Mouse (Mus musculus) kidney, embryonic 16.5 days (tissue): ENCODE data around the gene Amot. TPM values are rescaled to one million over a fixed set of nuclear protein-coding genes. Genes with fewer than 3 reads are reported as not detected.
A peak's percentile ranks its signal among the peaks of the same experiment; 100 is the strongest.

Experiments
- ATAC-seq: fragments of 200-750 bp; cut with Nextera tagmentation; 2 replicates; pipeline ENCODE4 v1.8.0; 2017; ENCODE audit warnings: moderate TSS enrichment; ENCODE audit not compliant: low FRiP score, low TSS enrichment
- H3K27ac ChIP-seq: fragments of 300-500 bp; sonication (generic); 2 replicates; pipeline ENCODE4 v1.5.1; 2014; ENCODE audit warnings: low read length
- H3K27me3 ChIP-seq: fragments of 300-500 bp; sonication (generic); 2 replicates; pipeline ENCODE4 v1.6.1; 2014; ENCODE audit warnings: low read length, control low read depth, mixed read lengths; ENCODE audit not compliant: insufficient read depth
- H3K36me3 ChIP-seq: fragments of 300-500 bp; sonication (generic); 2 replicates; pipeline ENCODE4 v1.6.1; 2014; ENCODE audit warnings: low read length, control low read depth, mixed read lengths; ENCODE audit not compliant: insufficient read depth
- H3K4me1 ChIP-seq: fragments of 300-500 bp; sonication (generic); 2 replicates; pipeline ENCODE4 v1.6.1; 2014; ENCODE audit warnings: low read length, control low read depth, mixed read lengths; ENCODE audit not compliant: insufficient read depth
- H3K4me2 ChIP-seq: fragments of 300-500 bp; sonication (generic); replicated peaks from 2 replicates; pipeline ENCODE4 v1.6.1; 2014; ENCODE audit warnings: low read depth, low read length
- H3K4me3 ChIP-seq: fragments of 300-500 bp; sonication (generic); 2 replicates; pipeline ENCODE4 v1.5.1; 2014; ENCODE audit warnings: mild to moderate bottlenecking, low read length
- H3K9ac ChIP-seq: fragments of 300-500 bp; sonication (generic); replicated peaks from 2 replicates; pipeline ENCODE4 v1.6.1; 2014; ENCODE audit warnings: low read length
- H3K9me3 ChIP-seq: fragments of 300-500 bp; sonication (generic); 2 replicates; pipeline ENCODE4 v1.6.1; 2016; ENCODE audit warnings: low read length, control low read depth
- WGBS: fragments of 180-500 bp; shearing (Covaris S2); extraction: QIAGEN DNeasy Blood & Tissue Kit; methylation state at CpG from one replicate; pipeline ENCODE4 v1.1.7; 2014; 5-methylcytosine and 5-hydroxymethylcytosine counted together
- polyA plus RNA-seq: library from polyadenylated mRNA; unstranded; fragments of >200 nt; fragmentation: Nextera tagmentation; extraction: Ambion mirVana; gene quantifications from 2 replicates; pipeline ENCODE4 v1.2.1, GENCODE M21; 2015

Amot gene
- polyA plus RNA-seq: 25.5 TPM in 2 replicates

- no peaks in the 10 kb centered on the region for H3K36me3 ChIP-seq
- peak; percentile 93 for ATAC-seq
- H3K27ac ChIP-seq: peak within 1 kb of the TSS; percentile 72
- no peaks in the 10 kb centered on the region; the same call in 1 of the 2 replicates for H3K27me3 ChIP-seq
- H3K4me1 ChIP-seq: peaks cover 4% of the 10 kb centered on the region; the same call in 1 of the 2 replicates
- H3K4me2 ChIP-seq: peak within 1 kb of the TSS; percentile 54
- H3K4me3 ChIP-seq: peak within 1 kb of the TSS; percentile 69
- H3K9me3 ChIP-seq: no peaks in the 10 kb centered on the region
- peak within 1 kb of the TSS; percentile 72 for H3K9ac ChIP-seq
- WGBS: 21% methylated on average over 31 of the region's 34 CpGs
Observed at GRCm38 (mm10) chrX:145504717-145505415, at the start of gene Amot. TSS of gene Amot (minus strand) at chrX:145505181.

- Histone ChIP-seq H3K36me3 (no peaks in the 10 kb centered on the region), H3K4me2 (no peak overlapping the region), H3K27ac (no peak overlapping the region), H3K9ac (no peak overlapping the region), H3K9me3 (no peaks in the 10 kb centered on the region), H3K27me3 (no peaks in the 10 kb centered on the region; the same call in 1 of the 2 replicates), H3K4me3 (no peak overlapping the region), H3K4me1 (no peaks in the 10 kb centered on the region)
- no peak for ATAC-seq
- WGBS: 70% methylated on average over 3 of the region's 3 CpGs
Observed at GRCm38 (mm10) chrX:145545060-145545459, 40.1 kb upstream of the Amot start.

GRCm38 (mm10) chrX:145543602-145544490, 38.9 kb upstream of the Amot start:
- Histone ChIP-seq H3K4me3 (no peak overlapping the region), H3K9me3 (no peaks in the 10 kb centered on the region), H3K4me2 (no peak overlapping the region), H3K27ac (no peak overlapping the region), H3K9ac (no peak overlapping the region), H3K27me3 (no peaks in the 10 kb centered on the region; the same call in 1 of the 2 replicates), H3K4me1 (no peaks in the 10 kb centered on the region), H3K36me3 (no peaks in the 10 kb centered on the region)
- 66% methylated on average over 4 of the region's 4 CpGs for WGBS
- ATAC-seq: no peak

- Histone ChIP-seq H3K4me2 (no peak overlapping the region), H3K4me3 (no peak overlapping the region), H3K4me1 (no peaks in the 10 kb centered on the region), H3K9me3 (no peaks in the 10 kb centered on the region), H3K27ac (no peak overlapping the region), H3K27me3 (no peaks in the 10 kb centered on the region; the same call in 1 of the 2 replicates), H3K36me3 (no peaks in the 10 kb centered on the region), H3K9ac (no peak overlapping the region)
- no peak for ATAC-seq
- 82% methylated on average over 1 of the region's 1 CpGs for WGBS
Observed at GRCm38 (mm10) chrX:145541050-145541449, 36.1 kb upstream of the Amot start.

- ATAC-seq: no peak
- 94% methylated on average over 1 of the region's 1 CpGs for WGBS
- H3K9me3 ChIP-seq: no peaks in the 10 kb centered on the region
- no peak overlapping the region for H3K4me2 ChIP-seq
- H3K36me3 ChIP-seq: no peaks in the 10 kb centered on the region
- H3K9ac ChIP-seq: no peak overlapping the region
- no peak overlapping the region for H3K27ac ChIP-seq
- H3K27me3 ChIP-seq: no peaks in the 10 kb centered on the region; the same call in 1 of the 2 replicates
- no peaks in the 10 kb centered on the region for H3K4me1 ChIP-seq
- H3K4me3 ChIP-seq: no peak overlapping the region
Observed at GRCm38 (mm10) chrX:145540321-145540720, 35.3 kb upstream of the Amot start.

- H3K36me3 ChIP-seq: no peaks in the 10 kb centered on the region
- H3K27ac ChIP-seq: no peak overlapping the region
- no peaks in the 10 kb centered on the region for H3K4me1 ChIP-seq
- no peaks in the 10 kb centered on the region for H3K9me3 ChIP-seq
- no peak for ATAC-seq
- H3K4me3 ChIP-seq: no peak overlapping the region
- WGBS: 48% methylated on average over 1 of the region's 1 CpGs
- H3K27me3 ChIP-seq: no peaks in the 10 kb centered on the region
- no peak overlapping the region for H3K4me2 ChIP-seq
- no peak overlapping the region for H3K9ac ChIP-seq
Observed at GRCm38 (mm10) chrX:145529602-145530001, 24.6 kb upstream of the Amot start.

- 0 out of 2 replicates have a peak overlapping the region, but pooled peaks have one; percentile 8 for H3K4me3 ChIP-seq
- H3K36me3 ChIP-seq: no peaks in the 10 kb centered on the region
- peaks cover 5% of the 10 kb centered on the region; the same call in 1 of the 2 replicates for H3K4me1 ChIP-seq
- peak overlapping the region; percentile 31 for H3K4me2 ChIP-seq
- peak; percentile 64; the same call in 1 of the 2 replicates for ATAC-seq
- 37% methylated on average over 10 of the region's 10 CpGs for WGBS
- H3K9me3 ChIP-seq: no peaks in the 10 kb centered on the region
- H3K27me3 ChIP-seq: no peaks in the 10 kb centered on the region
- H3K27ac ChIP-seq: peak overlapping the region; percentile 66
- H3K9ac ChIP-seq: no peak overlapping the region
Observed at GRCm38 (mm10) chrX:145516322-145517066, 11.5 kb upstream of the Amot start.

- no peaks in the 10 kb centered on the region for H3K27me3 ChIP-seq
- H3K4me3 ChIP-seq: 0 out of 2 replicates have a peak overlapping the region, but pooled peaks have one; percentile 8
- no peaks in the 10 kb centered on the region for H3K36me3 ChIP-seq
- H3K9ac ChIP-seq: no peak overlapping the region
- peak overlapping the region; percentile 66 for H3K27ac ChIP-seq
- H3K4me2 ChIP-seq: peak overlapping the region; percentile 31
- ATAC-seq: peak; percentile 76; the same call in 1 of the 2 replicates
- H3K4me1 ChIP-seq: peaks cover 5% of the 10 kb centered on the region; the same call in 1 of the 2 replicates
- no peaks in the 10 kb centered on the region for H3K9me3 ChIP-seq
- 38% methylated on average over 9 of the region's 9 CpGs for WGBS
Observed at GRCm38 (mm10) chrX:145515498-145516158, 10.6 kb upstream of the Amot start.

GRCm38 (mm10) chrX:145510675-145511074, 5.7 kb upstream of the Amot start:
- Histone ChIP-seq H3K9ac (no peak overlapping the region), H3K27me3 (no peaks in the 10 kb centered on the region), H3K4me2 (no peak overlapping the region), H3K27ac (peak overlapping the region; percentile 53; the same call in 1 of the 2 replicates), H3K36me3 (no peaks in the 10 kb centered on the region), H3K4me3 (no peak overlapping the region), H3K4me1 (peaks cover 10% of the 10 kb centered on the region; the same call in 1 of the 2 replicates), H3K9me3 (no peaks in the 10 kb centered on the region)
- WGBS: 35% methylated on average over 3 of the region's 3 CpGs
- no peak for ATAC-seq
